Mouse (Mus musculus) ZHBTc4 (cell line): ENCODE measurements at regions not wholly inside any gene's neighbourhood (a gene's known extent, or its start where the extent isn't known, plus 50 kb on each side); places are given as distances from the start of the nearest gene placed in this dataset.

Experiments
- DNase-seq: peaks from one replicate; pipeline ENCODE4 v3.0.0-alpha.2; 2011; ENCODE audit warnings: low read depth, low spot score

DNA sequence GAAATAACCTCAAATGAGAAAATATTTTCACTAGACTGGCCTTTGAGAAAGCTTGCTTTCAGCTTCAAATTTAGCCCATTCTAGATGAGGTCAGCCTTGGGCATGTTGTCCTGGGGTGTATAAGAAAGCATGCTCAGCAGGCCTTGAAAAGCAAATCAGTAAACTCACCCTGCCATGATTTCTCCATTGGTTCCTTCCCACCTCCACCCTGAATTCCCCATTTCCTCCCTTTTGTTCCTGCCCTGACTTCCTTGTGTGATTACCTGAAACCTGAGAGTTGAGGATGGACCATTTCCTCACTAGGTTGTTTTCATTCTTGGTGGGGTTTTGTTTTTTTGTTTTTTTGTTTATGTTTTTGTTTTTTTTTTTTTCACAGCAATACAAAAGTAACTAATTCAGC, 5953.1 kb downstream of the 9330182O14Rik start:
- peak; percentile 21 for DNase-seq

DNA sequence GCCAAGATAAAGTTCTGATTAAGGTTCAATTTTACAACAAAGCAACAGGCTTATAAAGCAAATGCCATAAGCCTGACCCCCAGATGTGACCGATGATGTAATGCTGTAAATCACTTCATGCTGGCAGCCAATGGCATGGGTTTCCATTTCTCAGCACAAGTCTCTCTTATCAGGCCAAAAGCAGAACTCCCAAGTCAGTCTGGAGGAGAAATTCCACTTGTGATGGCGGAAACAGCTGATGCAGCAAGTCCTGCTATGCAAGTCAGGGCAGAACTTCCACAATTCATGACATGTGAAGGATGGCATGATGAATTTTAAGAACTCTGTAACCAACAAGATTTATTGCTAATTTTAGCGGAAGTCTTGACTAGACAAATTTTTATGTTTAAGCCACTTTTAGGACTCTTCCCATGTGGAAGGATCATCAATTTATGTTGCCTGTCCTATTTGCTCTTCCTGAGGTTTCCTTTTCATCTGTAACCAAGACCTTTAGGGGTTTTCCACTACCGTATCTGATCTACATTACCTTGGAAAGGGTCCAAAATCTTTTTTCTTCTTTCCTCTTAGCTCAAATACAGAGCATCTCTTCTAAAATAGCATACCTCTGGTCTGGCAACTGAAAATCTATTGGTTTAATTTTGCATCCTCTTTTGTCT, 5991.7 kb downstream of the 9330182O14Rik start:
- DNase-seq = no peak
